Mouse (Mus musculus) CD8-positive naive resting alpha-beta T cell, adult 2 months (primary cell): ENCODE data around the gene Vmn2r71.

Experiments
- DNase-seq, 2 experiments: peaks; one replicate each; pipeline ENCODE4 v3.0.0; 2022; ENCODE audit warnings: low read depth in 2 of 2, low spot score in 2 of 2

The Vmn2r71 gene

GRCm38 (mm10) chr7:85562787-85563186 is at the start of gene Vmn2r71:
Gene Vmn2r71 (plus strand): TSS chr7:85563087.
- no peak for DNase-seq

GRCm38 (mm10) chr7:85542108-85542507 is 20.8 kb upstream of the Vmn2r71 start:
- no peak for DNase-seq

GRCm38 (mm10) chr7:85543118-85543517 is 19.8 kb upstream of the Vmn2r71 start:
- no peak for DNase-seq

- no peak for DNase-seq
Observed at GRCm38 (mm10) chr7:85569092-85569491, 6.2 kb downstream of the Vmn2r71 start, which contains the start of gene Vmn2r70. Gene Vmn2r70 (minus strand): TSS chr7:85569192.
